Mouse (Mus musculus) embryo, embryonic 11 days (tissue): ENCODE data around the gene Fam168a.
A peak's percentile ranks its signal among the peaks of the same experiment; 100 is the strongest.

Experiments used
- DNase-seq: peaks from one replicate; pipeline ENCODE4 v3.0.0-alpha.2; 2015

Gene Fam168a

GRCm38 (mm10) chr7:100706143-100706841 is at the start of gene Fam168a:
Gene Fam168a (plus strand): TSS chr7:100706635.
- DNase-seq = peak; percentile 97

GRCm38 (mm10) chr7:100656739-100657138 is 49.7 kb upstream of the Fam168a start:
- no peak for DNase-seq

- DNase-seq = peak; percentile 68
Measured at GRCm38 (mm10) chr7:100658093-100658578, 48.3 kb upstream of the Fam168a start.

GRCm38 (mm10) chr7:100661264-100661663 is 45.2 kb upstream of the Fam168a start:
- DNase-seq = no peak

DNA sequence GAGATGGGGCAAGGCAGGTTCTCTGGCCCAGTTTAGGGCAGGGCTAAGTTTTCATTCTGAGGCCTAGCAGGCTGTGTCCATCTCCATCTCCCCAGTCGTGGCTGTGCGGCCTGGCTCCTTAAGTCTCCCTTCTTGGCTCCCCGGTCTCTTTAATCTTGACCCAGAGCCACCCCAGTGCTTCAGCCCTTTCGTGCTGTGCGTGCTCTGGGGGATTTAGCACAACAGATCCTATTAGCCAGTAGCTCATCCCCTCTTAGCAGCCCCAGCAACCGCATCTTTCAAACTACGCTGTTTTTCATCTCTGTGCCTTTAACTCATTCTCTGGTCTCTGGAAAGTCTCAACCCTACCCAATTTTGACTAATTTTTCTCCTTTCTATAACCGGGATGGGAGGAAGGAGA is 44.2 kb upstream of the Fam168a start, which contains the start of gene Plekhb1:
Gene Plekhb1, minus strand, starts transcription at position 184 of the 400 bp plus-strand sequence.
- DNase-seq = no peak

DNA sequence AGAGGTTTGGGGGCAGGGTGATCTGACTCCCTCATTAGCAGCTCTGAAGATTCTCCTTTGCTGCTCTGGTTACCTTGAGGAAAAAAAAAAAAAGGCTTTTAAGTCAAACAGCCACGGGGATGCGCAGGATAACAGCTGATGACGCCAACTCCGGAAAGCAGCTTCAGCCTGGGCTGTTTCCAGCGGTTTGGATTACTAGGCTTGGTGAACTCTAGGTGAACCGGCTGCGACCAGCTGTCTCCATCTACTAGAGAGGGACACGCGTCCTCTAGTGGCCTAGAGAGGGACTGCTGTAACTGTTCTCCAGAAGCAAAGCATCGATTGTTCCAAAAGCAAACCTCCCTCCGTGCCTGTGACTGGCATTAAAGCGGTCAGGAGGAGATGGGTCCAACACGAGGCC is 43.2 kb upstream of the Fam168a start:
- peak; percentile 96 for DNase-seq

- no peak for DNase-seq
Measured at GRCm38 (mm10) chr7:100663729-100664304, 42.6 kb upstream of the Fam168a start.

GRCm38 (mm10) chr7:100670646-100671045 is 35.8 kb upstream of the Fam168a start:
- no peak for DNase-seq

DNA sequence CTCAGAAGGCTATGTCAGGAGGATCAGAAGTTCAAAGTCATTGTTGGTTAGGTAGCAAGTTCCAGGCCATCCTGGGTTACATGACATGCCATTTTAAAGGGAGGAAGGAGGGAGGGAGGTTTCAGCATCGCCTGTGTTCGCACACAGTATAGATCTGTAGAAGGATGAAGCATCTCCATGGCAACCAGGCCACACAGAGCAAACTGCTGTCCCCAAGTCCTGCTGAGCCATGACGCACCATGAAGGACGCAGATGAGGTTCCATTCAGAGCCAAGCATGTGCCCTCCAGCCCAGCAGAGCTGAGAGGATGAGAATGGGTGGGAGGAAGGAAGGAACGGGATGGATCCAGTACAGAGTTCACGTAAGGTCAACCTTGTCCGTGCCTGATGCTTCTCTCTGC is 33.0 kb upstream of the Fam168a start:
- DNase-seq = no peak

DNA sequence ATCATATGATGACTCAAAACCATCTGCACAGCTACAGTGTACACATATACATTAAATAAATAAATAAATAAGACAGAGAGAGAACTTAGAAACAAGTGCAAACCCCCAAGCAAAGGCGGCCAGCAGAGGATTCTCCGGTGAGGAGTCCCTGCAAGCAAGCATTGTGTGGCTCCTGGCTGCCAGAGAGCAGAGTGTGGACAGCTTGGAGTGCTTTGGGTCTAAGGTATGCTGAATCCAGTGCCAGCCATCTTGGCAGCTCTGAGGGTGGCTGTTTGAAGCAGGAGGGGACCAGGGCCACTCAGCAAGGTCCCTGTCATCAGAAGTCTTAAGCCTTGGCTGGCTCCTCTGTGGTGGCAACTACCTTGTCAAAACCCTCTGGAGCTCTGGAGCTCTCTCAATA is 31.5 kb upstream of the Fam168a start:
- DNase-seq = no peak

- no peak for DNase-seq
Measured at GRCm38 (mm10) chr7:100678052-100678451, 28.4 kb upstream of the Fam168a start.

DNA sequence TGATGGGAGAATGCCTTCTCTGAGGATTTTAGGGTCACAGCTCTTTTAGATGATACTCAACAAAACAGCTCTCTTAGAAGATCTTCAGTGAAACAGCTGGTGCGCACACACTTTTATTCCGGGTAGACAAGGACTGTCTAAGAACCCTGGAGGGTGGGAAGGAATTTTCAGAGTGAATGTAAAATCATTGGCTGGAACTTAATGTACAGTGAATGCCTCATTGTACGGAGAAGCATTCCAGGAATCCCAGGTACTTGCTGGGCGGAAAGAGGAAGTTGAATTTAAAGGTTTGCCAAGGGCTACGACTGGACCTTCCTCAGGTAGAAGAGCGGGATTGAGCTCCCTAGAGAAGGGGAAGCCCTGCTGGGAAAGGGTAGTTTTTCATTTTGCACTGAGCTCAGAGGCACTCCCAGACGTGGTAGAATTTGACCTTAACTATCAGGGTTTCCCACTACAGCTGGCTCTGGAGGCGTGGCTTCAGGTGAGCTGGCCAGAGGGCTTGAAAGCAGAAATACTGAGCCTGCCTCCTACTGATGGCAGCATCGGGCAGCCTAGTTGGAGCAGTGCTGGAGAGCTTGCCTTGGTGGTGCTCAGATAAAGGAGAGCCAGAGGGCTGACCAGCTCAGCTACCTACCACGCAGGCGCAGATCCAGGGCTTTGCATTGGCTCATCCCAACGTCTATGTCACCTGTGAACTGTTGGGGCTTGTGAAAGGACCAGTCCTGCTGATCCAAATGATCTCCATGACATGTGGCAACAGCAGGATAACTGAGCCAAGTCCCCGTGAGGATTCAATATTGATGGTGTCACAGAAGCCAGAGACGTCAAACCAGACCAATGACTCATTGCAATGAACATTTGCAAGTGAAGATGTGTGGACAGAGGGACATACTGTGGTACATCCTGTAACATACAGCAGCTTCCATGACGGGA is 27.2 kb upstream of the Fam168a start:
- DNase-seq = no peak

- DNase-seq = no peak
Measured at GRCm38 (mm10) chr7:100681132-100681531, 25.3 kb upstream of the Fam168a start.

- DNase-seq = no peak
Measured at GRCm38 (mm10) chr7:100683241-100683640, 23.2 kb upstream of the Fam168a start.

GRCm38 (mm10) chr7:100684081-100684480 is 22.4 kb upstream of the Fam168a start:
- DNase-seq = no peak

GRCm38 (mm10) chr7:100684538-100684937 is 21.9 kb upstream of the Fam168a start:
- DNase-seq = peak; percentile 74

DNA sequence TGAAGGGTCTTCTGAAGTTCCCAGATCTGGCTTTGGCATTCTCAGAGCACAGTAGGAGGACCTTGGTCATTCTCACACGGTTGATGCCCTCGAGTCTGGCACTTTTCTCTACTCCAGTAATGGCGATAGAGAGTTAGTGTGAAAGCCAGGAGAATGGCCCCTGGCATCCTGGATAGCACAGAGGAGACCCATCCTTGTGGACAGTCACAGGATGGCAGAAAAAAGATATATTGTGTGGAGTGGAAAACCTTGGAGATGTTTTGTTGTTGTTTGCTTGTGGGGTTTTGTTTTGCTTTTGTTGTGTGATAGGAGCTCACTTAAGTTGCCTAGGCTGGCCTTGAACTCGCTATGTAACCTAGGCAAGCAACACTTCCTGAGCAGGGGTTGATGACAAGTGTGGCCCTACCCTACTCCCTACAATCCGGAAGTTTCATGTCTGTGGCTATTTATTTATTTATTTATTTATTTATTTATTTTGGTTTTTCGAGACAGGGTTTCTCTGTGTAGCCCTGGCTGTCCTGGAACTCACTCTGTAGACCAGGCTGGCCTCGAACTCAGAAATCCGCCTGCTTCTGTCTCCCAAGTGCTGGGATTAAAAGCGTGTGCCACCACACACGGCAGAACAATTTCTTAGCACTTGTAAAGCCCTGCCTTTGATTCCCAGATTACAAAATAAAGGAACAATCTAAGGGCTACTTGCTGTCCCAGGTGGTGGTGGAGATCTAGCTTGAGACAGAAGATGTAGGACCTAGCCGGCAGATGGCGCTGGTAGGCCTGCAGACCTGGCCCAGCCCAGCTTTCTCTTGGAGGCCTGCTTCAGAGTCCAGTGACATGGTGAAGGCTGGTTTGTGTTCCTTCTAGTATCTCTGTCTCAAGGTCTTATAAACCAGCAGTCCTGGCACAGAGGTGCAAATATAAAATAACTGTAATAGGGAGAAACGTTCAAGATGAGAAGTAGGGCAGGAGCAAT is 21.1 kb upstream of the Fam168a start:
- DNase-seq = peak; percentile 88

- DNase-seq = no peak
Measured at GRCm38 (mm10) chr7:100688471-100688870, 18.0 kb upstream of the Fam168a start.

DNA sequence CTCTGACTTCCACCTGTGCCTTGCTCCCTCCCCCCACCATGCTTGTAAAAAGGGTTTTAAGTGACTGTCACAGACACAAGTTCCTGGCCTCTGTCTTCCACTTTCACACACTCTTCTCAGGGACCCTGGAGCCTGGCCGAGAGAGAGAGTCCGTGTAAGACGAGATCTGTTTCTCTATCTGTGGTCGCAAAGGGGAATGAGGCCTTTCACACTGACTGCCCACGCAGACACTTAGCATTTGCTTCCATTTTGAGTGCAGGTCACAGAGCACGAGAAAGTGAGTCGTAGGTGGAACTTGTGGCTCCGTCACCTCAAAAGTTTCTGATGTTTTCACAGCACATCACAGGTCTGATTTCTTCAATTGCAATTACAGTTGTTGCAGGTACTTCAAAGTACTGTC is 13.2 kb upstream of the Fam168a start:
- DNase-seq = no peak

DNA sequence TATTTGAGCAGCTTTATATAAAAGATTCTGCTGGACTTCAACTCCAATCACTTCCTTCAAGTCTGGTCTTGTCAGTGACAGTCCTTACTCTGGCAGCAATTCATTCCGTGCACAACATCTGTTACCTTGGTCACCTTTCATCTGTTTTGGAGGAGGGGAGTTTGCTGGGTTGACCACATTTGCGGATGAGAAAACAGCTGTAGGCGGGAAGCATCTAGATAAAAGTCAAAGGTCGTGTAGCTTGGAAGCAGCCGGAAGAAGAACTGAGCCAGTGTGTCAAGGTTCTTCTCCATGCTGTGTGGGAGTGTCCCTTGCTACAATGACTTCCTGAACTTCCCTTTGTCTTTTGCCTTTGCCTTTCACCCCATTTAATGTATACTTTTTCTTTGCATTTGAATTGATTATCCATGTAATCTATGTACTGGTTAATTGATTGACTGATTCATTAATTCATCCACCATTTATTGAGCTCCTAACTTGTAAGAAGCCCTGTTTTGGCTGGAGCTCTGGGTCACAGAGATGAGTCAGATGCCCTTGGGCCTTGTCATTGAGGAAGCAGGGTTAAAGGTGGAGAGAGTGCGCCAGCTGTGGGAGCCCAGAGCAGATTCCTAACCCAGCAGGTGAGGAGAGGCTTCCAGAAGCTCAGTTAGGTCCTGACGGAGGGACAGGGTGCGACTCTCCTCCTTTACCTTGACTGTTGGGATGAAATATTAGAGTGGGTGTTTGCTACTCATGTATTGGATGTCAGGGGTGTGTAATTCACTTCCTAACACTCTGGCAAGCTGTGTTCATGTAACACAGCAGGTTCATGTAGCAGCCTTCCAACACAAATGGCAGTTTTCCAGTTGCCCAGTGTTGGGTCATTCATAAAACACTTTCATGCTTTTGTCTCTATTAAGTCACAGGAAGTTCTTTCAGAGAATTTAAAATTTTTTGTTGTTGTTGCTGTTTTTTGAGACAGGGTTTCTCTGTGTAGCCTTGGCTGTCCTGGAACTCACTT is 6.4 kb upstream of the Fam168a start:
- no peak for DNase-seq
